Mouse (Mus musculus) G1E-ER4 (cell line): ENCODE measurements around the gene Polr2j. TPM values are rescaled to one million over a fixed set of nuclear protein-coding genes. Genes with fewer than 3 reads are reported as not detected.
A peak's percentile ranks its signal among the peaks of the same experiment; 100 is the strongest.

ENCODE experiments used
- GATA1 ChIP-seq: IDR thresholded peaks from one replicate; pipeline ENCODE4 v1.8.0; 2012; ENCODE audit warnings: low read length, inconsistent platforms
- polyA plus RNA-seq: library from polyadenylated mRNA; stranded (reverse); fragments of >175 nt; gene quantifications from 2 replicates; pipeline ENCODE4 v1.2.3, GENCODE M21; 2012

Polr2j gene
- polyA plus RNA-seq, 1 experiment: 79.4 TPM

GRCm38 (mm10) chr5:136091927-136092326, 24.5 kb upstream of the Polr2j start:
- TF ChIP-seq GATA1: no peak

GRCm38 (mm10) chr5:136094249-136095010, 22.0 kb upstream of the Polr2j start:
- TF ChIP-seq GATA1: no peak

GRCm38 (mm10) chr5:136095089-136095488, 21.3 kb upstream of the Polr2j start:
- no peak for TF ChIP-seq GATA1

- TF ChIP-seq GATA1: no peak
Observed at GRCm38 (mm10) chr5:136098536-136098935, 17.9 kb upstream of the Polr2j start.

GRCm38 (mm10) chr5:136102099-136102820, 14.2 kb upstream of the Polr2j start:
- no peak for TF ChIP-seq GATA1

- TF ChIP-seq GATA1: no peak
Observed at GRCm38 (mm10) chr5:136104511-136104910, 11.9 kb upstream of the Polr2j start.

- TF ChIP-seq GATA1: no peak
Observed at GRCm38 (mm10) chr5:136108486-136108885, 7.9 kb upstream of the Polr2j start.

- no peak for TF ChIP-seq GATA1
Observed at GRCm38 (mm10) chr5:136109042-136109441, 7.4 kb upstream of the Polr2j start.

GRCm38 (mm10) chr5:136116784-136117112, 317 bp downstream of the Polr2j start:
- TF ChIP-seq GATA1: no peak

GRCm38 (mm10) chr5:136122165-136122564, 5.7 kb downstream of the Polr2j start:
- no peak for TF ChIP-seq GATA1

GRCm38 (mm10) chr5:136135571-136136291, 19.3 kb downstream of the Polr2j start, which contains the start of the genes Lrwd1 and Alkbh4:
Lrwd1 (minus strand) TSS chr5:136136074.
Alkbh4 (plus strand) TSS chr5:136136146.
- TF ChIP-seq GATA1: peak; percentile 44

- no peak for TF ChIP-seq GATA1
Observed at GRCm38 (mm10) chr5:136136292-136136990, 20.0 kb downstream of the Polr2j start.

GRCm38 (mm10) chr5:136137658-136138274, 21.3 kb downstream of the Polr2j start:
- no peak for TF ChIP-seq GATA1

GRCm38 (mm10) chr5:136139393-136139792, 23.0 kb downstream of the Polr2j start:
- no peak for TF ChIP-seq GATA1

- TF ChIP-seq GATA1: no peak
Observed at GRCm38 (mm10) chr5:136140057-136140482, 23.6 kb downstream of the Polr2j start.
